Mouse (Mus musculus): ENCODE results near the gene Selenbp1.
"Not testable (repeated sequence)": the region's sequence is repeated elsewhere in the genome, so short reads cannot be mapped to it uniquely, and the experiment has no call there.

DNA sequence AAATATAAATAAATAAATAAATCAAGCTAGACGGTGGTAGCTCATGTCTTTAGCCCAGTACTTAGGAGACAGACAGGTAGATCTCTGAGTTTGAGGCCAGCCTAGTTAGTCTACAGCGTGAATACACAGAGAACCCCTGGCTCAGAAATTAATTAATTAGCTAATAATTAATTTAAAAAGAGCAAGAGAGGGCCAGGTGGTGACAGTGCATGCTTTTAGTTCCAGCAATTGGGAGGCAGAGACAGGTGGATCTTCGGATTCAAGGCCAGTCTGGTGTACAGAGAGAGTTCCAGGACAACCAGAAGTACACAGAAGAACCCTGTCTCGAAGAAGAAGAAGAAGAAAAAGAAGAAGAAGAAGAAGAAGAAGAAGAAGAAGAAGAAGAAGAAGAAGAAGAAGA is 3.9 kb upstream of the Selenbp1 start:
- not testable (repeated sequence) for TF ChIP-seq CTCF, EP300 (IDR thresholded peaks at IDR 0.05; ENCODE audit: low read depth)

Measured in liver, embryonic 14.5 days (tissue).